Mouse (Mus musculus) ES-Bruce4 (cell line): ENCODE data around the gene C1galt1.

Experiments
- CTCF ChIP-seq: IDR thresholded peaks from one replicate; pipeline ENCODE4 v1.8.1; 2011; ENCODE audit warnings: low read depth, low read length
- EP300 ChIP-seq: IDR thresholded peaks from 2 replicates; pipeline ENCODE4 v1.6.1; 2011; ENCODE audit warnings: low read depth, low read length; ENCODE audit not compliant: insufficient read depth
- POLR2A ChIP-seq: IDR thresholded peaks from one replicate; pipeline ENCODE4 v1.8.1; 2011; ENCODE audit warnings: low read length; ENCODE audit not compliant: insufficient read depth

DNA sequence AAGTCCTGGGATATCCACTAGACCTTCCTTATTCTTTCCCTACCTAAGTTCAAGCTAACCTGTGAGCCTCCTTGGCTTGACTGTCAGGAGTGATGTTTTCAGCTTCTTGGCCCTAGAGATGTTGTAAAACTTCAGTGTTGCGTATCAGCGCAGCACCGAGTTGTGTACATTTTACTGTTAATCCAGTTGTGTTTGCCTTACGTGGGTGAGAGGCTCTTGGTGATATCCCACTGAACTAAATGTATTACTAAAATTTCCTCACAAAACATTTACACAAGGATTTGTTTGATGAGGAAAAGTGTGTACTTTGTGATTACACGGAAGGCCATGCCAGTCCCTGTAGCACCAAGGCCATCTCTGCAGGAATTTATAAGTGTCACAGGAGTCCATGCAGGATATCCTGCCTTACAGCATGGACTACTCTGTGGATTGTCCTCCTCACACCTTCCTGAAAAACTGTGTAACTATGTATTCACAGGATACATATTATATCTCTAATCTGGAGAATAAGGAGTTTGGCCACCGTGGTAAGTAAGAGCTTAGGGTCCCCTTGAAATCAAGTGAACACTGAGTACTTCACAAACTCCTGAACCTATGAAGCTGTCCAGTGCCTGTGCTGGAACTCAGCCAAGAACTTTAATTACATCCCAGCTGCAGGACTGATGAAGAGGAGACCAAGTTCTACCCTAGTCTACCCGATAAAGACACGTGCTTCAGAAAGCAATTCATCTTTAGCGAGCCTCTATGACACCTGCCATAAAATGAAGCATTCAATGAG is 40.7 kb upstream of the C1galt1 start:
- TF ChIP-seq POLR2A (no peak), CTCF (no peak), EP300 (no peak)
